Mouse (Mus musculus) megakaryocyte, embryonic 14.5 days (primary cell): ENCODE data around the gene S100a16.

ENCODE experiments used
- FLI1 ChIP-seq: IDR thresholded peaks from 2 replicates; pipeline ENCODE4 v1.6.1; 2012; ENCODE audit warnings: low read length, inconsistent platforms, mixed read lengths
- GATA1 ChIP-seq: IDR thresholded peaks from 3 replicates; pipeline ENCODE4 v1.6.1; 2012; ENCODE audit warnings: mixed read lengths, low read length, inconsistent platforms, borderline replicate concordance

DNA sequence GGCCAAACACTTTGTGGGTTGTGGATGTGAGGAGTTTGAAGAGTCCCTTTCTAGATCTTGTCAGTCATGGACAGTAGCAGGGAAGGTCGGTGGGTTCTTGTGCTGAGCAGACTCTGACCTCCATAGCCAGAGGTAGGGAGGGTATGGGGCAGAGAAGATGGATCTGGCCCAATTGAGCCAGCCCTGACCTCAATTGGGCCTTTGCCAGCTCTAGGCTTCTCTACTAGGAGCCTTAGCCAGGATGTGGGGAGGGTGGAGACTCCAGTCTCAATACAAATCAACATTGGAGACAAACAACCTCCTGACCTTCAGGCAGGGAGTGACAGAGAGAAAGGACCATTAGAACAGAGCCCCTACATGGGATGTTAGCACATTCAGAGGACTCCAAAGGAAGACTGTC is 21.8 kb upstream of the S100a16 start:
- no peak for TF ChIP-seq GATA1
- TF ChIP-seq FLI1 = no peak
